ENCODE assay signal across 8 mouse cellular contexts in the genomic region with DNA sequence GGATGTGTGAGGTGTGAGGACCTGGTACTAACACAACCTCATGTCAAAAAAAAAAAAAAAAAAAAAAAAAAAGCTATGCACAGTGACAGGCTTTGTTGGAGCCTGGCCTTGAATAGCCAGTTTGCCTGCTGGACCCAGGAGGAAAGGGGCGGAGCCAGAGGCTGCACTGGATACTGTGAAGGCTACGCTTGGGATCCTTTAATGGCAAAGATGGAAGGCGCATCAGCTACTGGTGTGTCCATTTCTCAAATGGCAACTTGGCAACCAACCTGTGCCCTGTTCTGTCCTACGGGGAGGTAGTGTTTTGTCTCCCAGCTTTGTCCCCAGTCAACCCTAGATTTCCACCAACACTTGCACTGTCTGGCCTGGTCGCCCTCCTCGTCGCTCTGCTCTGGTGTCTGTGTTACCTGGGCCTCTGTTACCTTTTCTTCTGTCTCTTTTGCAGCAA. TPM values are rescaled to one million over a fixed set of nuclear protein-coding genes. Genes with fewer than 3 reads are reported as not detected.
DNase-seq lines count a peak whose midpoint lies in the region; ATAC-seq lines count a peak whose summit lies in the region.

No protein-coding gene starts in this region.

- no peak overlapping the region for H3K4me3 ChIP-seq in embryonic facial prominence, embryonic 11.5 days (ENCODE audit: low read depth, low read length)

- H3K27ac ChIP-seq in embryonic facial prominence, embryonic 11.5 days (replicated peaks; ENCODE audit: low read depth, low read length): no peak overlapping the region

- peaks cover 14% of the 10 kb centered on the region for H3K36me3 ChIP-seq in embryonic facial prominence, embryonic 11.5 days (replicated peaks; ENCODE audit: control insufficient read depth, insufficient read depth, low read depth, low read length)

- no peak overlapping the region for H3K9ac ChIP-seq in embryonic facial prominence, embryonic 11.5 days (replicated peaks; ENCODE audit: low read length)

- H3K4me1 ChIP-seq in embryonic facial prominence, embryonic 11.5 days (ENCODE audit: control insufficient read depth, insufficient read depth, low read length): no peaks in the 10 kb centered on the region

- 85% methylated on average over 7 of the region's 7 CpGs for WGBS in embryonic facial prominence, embryonic 11.5 days

- ATAC-seq in embryonic facial prominence, embryonic 11.5 days (replicated peaks; ENCODE audit: insufficient number of reproducible peaks, low FRiP score, low TSS enrichment, low read depth): no peak
- no peak for ATAC-seq in activated CD4-positive, CD25-positive, alpha-beta regulatory T cell, adult 4 months

- no peaks in the 10 kb centered on the region for H3K27me3 ChIP-seq in embryonic facial prominence, embryonic 11.5 days (ENCODE audit: control insufficient read depth, insufficient read depth, low read length)

- no peak overlapping the region for H3K4me2 ChIP-seq in embryonic facial prominence, embryonic 11.5 days (ENCODE audit: low read depth, low read length)

- H3K9me3 ChIP-seq in embryonic facial prominence, embryonic 11.5 days (replicated peaks; ENCODE audit: control insufficient read depth, low read length): no peaks in the 10 kb centered on the region

- peak; percentile 36 for DNase-seq in cerebellum, adult 9-11 months
- no peak for DNase-seq in cerebellum, adult 8-10 months
- peak; percentile 90 for DNase-seq in 3T3-L1 (ENCODE audit: low read depth, low spot score)
- peak; percentile 60 for DNase-seq in embryonic facial prominence, embryonic 11.5 days (ENCODE audit: low spot score)
- DNase-seq in heart, postnatal 4 days: peak; percentile 76
- peak; percentile 65 for DNase-seq in mesoderm, embryonic 11.5 days (ENCODE audit: low read depth, low spot score)
- DNase-seq in right cerebral cortex, adult 2 months (ENCODE audit: low spot score in 2 of 2): no peak

RNA-seq across cellular contexts. Expression of a gene that starts 5.2 kb away (rescaled TPM):
- polyA plus RNA-seq in embryonic facial prominence, embryonic 11.5 days (2014; fragmentation: Nextera tagmentation; extraction: Ambion mirVana): 16,388 and 16,949 TPM in 2 replicates
- total RNA-seq in heart, postnatal 4 days (2021): 1,000 to 10,000 TPM; 2,345 to 2,495 TPM
- over 10,000 TPM; 26,186 to 54,151 TPM for polyA plus RNA-seq in activated CD4-positive, CD25-positive, alpha-beta regulatory T cell, adult 4 months (2017; shearing (Covaris generic))

RNA-seq across cellular contexts. Expression of a gene that starts 6.2 kb away (rescaled TPM):
- 7.6 and 8.4 TPM in 2 replicates for polyA plus RNA-seq in embryonic facial prominence, embryonic 11.5 days (2014; fragmentation: Nextera tagmentation; extraction: Ambion mirVana)
- total RNA-seq in heart, postnatal 4 days (2021): 1 to 10 TPM; 9.4 to 9.5 TPM
- polyA plus RNA-seq in activated CD4-positive, CD25-positive, alpha-beta regulatory T cell, adult 4 months (2017; shearing (Covaris generic)): 10 to 100 TPM in 1 of 2 experiments, 1 to 10 TPM in 1; 2.1 to 13.9 TPM

RNA-seq across cellular contexts. Expression of a gene that starts 58.8 kb away (rescaled TPM):
- polyA plus RNA-seq in embryonic facial prominence, embryonic 11.5 days (2014; fragmentation: Nextera tagmentation; extraction: Ambion mirVana): 520 and 537 TPM in 2 replicates
- total RNA-seq in heart, postnatal 4 days (2021): 100 to 1,000 TPM; 145 to 173 TPM
- under 1 TPM; 0.26 to 0.42 TPM for polyA plus RNA-seq in activated CD4-positive, CD25-positive, alpha-beta regulatory T cell, adult 4 months (2017; shearing (Covaris generic))

Comparison
In these comparisons a context has a peak if more than half of its experiments do, and no peak if none do; other contexts are left out.
1. DNase-seq: peak in cerebellum, adult 9-11 months (single experiment), 3T3-L1 (single experiment), embryonic facial prominence, embryonic 11.5 days (single experiment), heart, postnatal 4 days (single experiment) and mesoderm, embryonic 11.5 days (single experiment); none in cerebellum, adult 8-10 months (single experiment) and right cerebral cortex, adult 2 months (0 of 2).
2. RNA of a gene that starts 58.8 kb away (polyA plus RNA-seq): 520 to 537 TPM in embryonic facial prominence, embryonic 11.5 days; 0.26 to 0.42 TPM in activated CD4-positive, CD25-positive, alpha-beta regulatory T cell, adult 4 months; every median in the first group is over 100 times any median in the second.